Mouse (Mus musculus): ENCODE results near the gene Bub3. TPM values are rescaled to one million over a fixed set of nuclear protein-coding genes. Genes with fewer than 3 reads are reported as not detected.

Bub3 gene
- polyA plus RNA-seq (2015; fragmentation: Illumina TruSeq; extraction: RNeasy Lipid Tissue Mini Kit (QIAGEN cat#74804); ENCODE audit: insufficient read depth, low read depth, low replicate concordance) = 8.7 TPM

DNA sequence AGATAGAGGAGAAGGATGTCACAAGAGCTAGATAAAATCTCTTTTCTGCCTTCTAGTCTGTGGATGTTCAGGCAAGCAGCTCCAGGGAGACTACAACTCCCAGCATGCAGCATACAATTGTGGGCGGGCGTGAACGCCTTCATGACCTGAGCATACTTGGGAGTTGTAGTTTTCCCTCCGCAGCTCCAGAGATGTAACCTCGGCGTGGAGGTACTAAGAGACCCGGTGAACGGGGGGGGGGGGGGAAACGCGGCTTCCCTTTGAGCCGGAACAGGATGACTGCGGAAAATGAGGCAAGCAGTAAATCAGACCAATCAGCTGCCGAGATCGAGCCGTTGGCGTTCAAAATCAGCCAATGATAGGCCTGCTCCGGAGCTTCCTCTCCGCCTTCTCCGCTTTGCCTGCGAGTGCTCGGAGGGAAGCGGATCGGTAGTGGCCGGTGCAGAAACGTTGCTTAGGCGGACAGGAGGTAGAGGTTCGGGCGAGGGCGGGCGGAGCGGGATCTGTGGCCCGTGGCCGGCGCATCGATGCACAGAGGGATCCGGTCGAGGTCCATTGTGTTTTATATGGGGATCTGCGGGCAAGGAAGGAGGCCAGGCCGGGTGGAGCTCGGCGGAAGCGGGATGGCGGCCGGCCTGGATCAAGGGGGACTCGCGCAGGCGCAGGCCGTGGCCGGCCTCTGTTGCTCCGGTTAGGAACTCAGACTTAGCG is at the start of gene Bub3:
Gene Bub3 (plus strand): TSS at position 237 of the 711 bp plus-strand sequence.

DNA sequence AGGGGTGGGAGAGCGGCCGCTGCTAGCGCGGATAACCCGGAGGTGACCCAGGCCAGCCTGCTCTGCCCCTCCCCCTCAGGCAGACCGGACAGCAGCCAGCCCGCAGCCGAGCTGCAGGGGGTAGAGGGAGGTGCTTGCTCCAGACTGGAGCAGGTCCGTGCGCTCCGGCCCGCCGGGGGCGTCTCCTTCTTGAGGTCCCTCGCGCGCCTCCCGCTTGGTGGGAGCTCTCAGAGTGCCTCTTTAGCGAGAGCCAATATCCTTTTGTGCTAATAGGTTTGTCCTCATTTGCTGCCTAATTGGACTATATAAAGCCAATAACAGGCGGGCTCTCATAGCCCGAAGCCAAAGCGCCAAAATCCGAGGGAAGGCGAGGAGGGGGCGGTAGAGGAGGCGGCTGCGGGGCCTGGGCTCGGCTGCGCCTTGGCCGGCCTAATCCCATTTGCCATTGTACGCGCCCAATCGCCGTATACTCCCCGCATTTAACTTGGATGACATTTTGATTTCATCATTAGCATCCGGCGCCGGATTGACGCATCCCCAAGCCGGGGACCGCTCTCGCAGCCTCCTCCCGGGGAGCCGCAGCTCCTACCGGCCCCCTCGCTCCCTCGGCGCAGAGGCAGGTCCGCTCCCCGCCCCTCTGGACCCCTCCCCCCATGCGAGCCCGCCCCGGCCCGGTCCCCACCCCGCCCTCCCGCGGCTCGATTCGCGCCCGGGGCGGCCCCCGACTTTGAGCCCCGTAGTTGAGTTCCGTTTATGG is 17.7 kb upstream of the Bub3 start, which contains the start of gene Hmx3:
Gene Hmx3 (plus strand): TSS at position 753 of the 757 bp plus-strand sequence.

DNA sequence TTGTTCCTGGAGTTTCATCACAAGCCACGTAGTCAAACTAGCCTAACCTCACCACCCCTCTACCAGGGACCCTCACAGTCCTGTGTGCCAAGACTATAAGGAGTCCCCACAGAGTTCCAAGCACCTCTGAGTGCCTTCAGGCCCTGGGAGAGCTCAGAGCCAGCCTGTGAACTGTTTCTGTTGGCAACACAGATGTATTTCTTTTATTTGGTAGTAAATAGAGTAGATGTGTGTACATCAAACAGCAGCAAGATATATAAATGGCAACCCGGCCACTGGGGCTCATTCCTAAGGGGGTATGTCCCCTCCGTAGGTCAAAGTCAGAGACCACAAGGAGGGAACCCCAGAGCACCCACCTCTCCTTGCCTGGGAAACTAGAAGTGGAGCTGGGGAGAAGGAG is 11.5 kb upstream of the Bub3 start, which contains the start of gene Hmx2:
Gene Hmx2 (plus strand): TSS at position 301 of the 400 bp plus-strand sequence.

Other genes starting within 250 kb of the Bub3 start
- gene Cuzd1, start 237.9 kb upstream of the Bub3 start, polyA plus RNA-seq (2015; fragmentation: Illumina TruSeq; extraction: RNeasy Lipid Tissue Mini Kit (QIAGEN cat#74804); ENCODE audit: insufficient read depth, low read depth, low replicate concordance) = 330 TPM
- not detected for gene Fam24b, start 230.7 kb upstream of the Bub3 start, polyA plus RNA-seq (2015; fragmentation: Illumina TruSeq; extraction: RNeasy Lipid Tissue Mini Kit (QIAGEN cat#74804); ENCODE audit: insufficient read depth, low read depth, low replicate concordance)
- gene Fam24a, start 226.4 kb upstream of the Bub3 start, polyA plus RNA-seq (2015; fragmentation: Illumina TruSeq; extraction: RNeasy Lipid Tissue Mini Kit (QIAGEN cat#74804); ENCODE audit: insufficient read depth, low read depth, low replicate concordance) = not detected
- gene 2310057M21Rik, start 197.5 kb upstream of the Bub3 start, polyA plus RNA-seq (2015; fragmentation: Illumina TruSeq; extraction: RNeasy Lipid Tissue Mini Kit (QIAGEN cat#74804); ENCODE audit: insufficient read depth, low read depth, low replicate concordance) = 1.2 TPM
- 8.9 TPM for gene Pstk, start 189.1 kb upstream of the Bub3 start, polyA plus RNA-seq (2015; fragmentation: Illumina TruSeq; extraction: RNeasy Lipid Tissue Mini Kit (QIAGEN cat#74804); ENCODE audit: insufficient read depth, low read depth, low replicate concordance)
- 3.4 TPM for gene Ikzf5, start 149.7 kb upstream of the Bub3 start, polyA plus RNA-seq (2015; fragmentation: Illumina TruSeq; extraction: RNeasy Lipid Tissue Mini Kit (QIAGEN cat#74804); ENCODE audit: insufficient read depth, low read depth, low replicate concordance)
- 13.9 TPM for gene Acadsb, start 149.6 kb upstream of the Bub3 start, polyA plus RNA-seq (2015; fragmentation: Illumina TruSeq; extraction: RNeasy Lipid Tissue Mini Kit (QIAGEN cat#74804); ENCODE audit: insufficient read depth, low read depth, low replicate concordance)
- not detected for gene Hmx3, start 17.4 kb upstream of the Bub3 start, polyA plus RNA-seq (2015; fragmentation: Illumina TruSeq; extraction: RNeasy Lipid Tissue Mini Kit (QIAGEN cat#74804); ENCODE audit: insufficient read depth, low read depth, low replicate concordance)
- not detected for gene Hmx2, start 11.4 kb upstream of the Bub3 start, polyA plus RNA-seq (2015; fragmentation: Illumina TruSeq; extraction: RNeasy Lipid Tissue Mini Kit (QIAGEN cat#74804); ENCODE audit: insufficient read depth, low read depth, low replicate concordance)

Measured in pancreas, adult 10 weeks (tissue).